Comparison of ENCODE assay signal across 22 mouse cellular contexts in genomic region chr12:3839662-3840061, GRCm38 (mm10). TPM values are rescaled to one million over a fixed set of nuclear protein-coding genes. Genes with fewer than 3 reads are reported as not detected.
A peak's percentile ranks its signal among the peaks of the same experiment; 100 is the strongest.
DNase-seq lines count a peak whose midpoint lies in the region; ATAC-seq and TF ChIP-seq lines count a peak whose summit lies in the region.
"Had no signal": no experiment of that assay in that cellular context is flagged by ENCODE, and none has a peak within 500 bp of the region (broad histone marks: within the 10 kb centered on the region; RNA-seq: fewer than 3 reads in every experiment).

No protein-coding gene starts in this region.

- DNase-seq in gastrocnemius, adult 2 months: no peak
- DNase-seq in gastrocnemius, postnatal 25 days: no peak
- DNase-seq in heart, adult 2 months: no peak
- DNase-seq: adrenal gland, adult 8-10 months; adrenal gland, postnatal 14 days; adrenal gland, postnatal 36 days; B cell, adult 2 months; cerebellum, adult 11-12 months; cerebellum, adult 9-10 months; cerebellum, postnatal 10 days had no signal

- no peak for TF ChIP-seq CTCF in gastrocnemius, adult 2 months (IDR thresholded peaks at IDR 0.05)
- no peak for TF ChIP-seq CTCF in heart, adult 2 months (IDR thresholded peaks at IDR 0.05)

- intact Hi-C loops in gastrocnemius, adult 2 months (cut with DNase I): no loop called here
- intact Hi-C loops in heart, adult 2 months (cut with DNase I): loop anchor here (2.0 to 5.0 kb wide), 2 partner anchors 15 to 77 kb away; no protein-coding TSS in a partner anchor

- H3K9me3 ChIP-seq in heart, embryonic 11.5 days (replicated peaks; ENCODE audit: control insufficient read depth, low read length): no peaks in the 10 kb centered on the region
- no peaks in the 10 kb centered on the region for H3K9me3 ChIP-seq in neural tube, embryonic 12.5 days
- H3K9me3 ChIP-seq in neural tube, embryonic 15.5 days (replicated peaks): no peaks in the 10 kb centered on the region
- H3K9me3 ChIP-seq: embryonic facial prominence, embryonic 10.5 days; embryonic facial prominence, embryonic 12.5 days; forebrain, embryonic 13.5 days; forebrain, embryonic 15.5 days; G1E had no signal

- no peak overlapping the region for H3K4me2 ChIP-seq in heart, embryonic 11.5 days
- no peak overlapping the region for H3K4me2 ChIP-seq in neural tube, embryonic 12.5 days (replicated peaks)
- H3K4me2 ChIP-seq in neural tube, embryonic 15.5 days: no peak overlapping the region
- H3K4me2 ChIP-seq: embryonic facial prominence, embryonic 12.5 days; forebrain, embryonic 13.5 days; forebrain, embryonic 15.5 days had no signal

- H3K9ac ChIP-seq in heart, adult 2 months (ENCODE audit: low read depth, low read length): no peak overlapping the region
- H3K9ac ChIP-seq in heart, embryonic 11.5 days (ENCODE audit: low read depth, low read length): no peak overlapping the region
- H3K9ac ChIP-seq in neural tube, embryonic 12.5 days: 0 out of 2 replicates have a peak overlapping the region, but pooled peaks have one; percentile 18
- H3K9ac ChIP-seq in neural tube, embryonic 15.5 days (replicated peaks): no peak overlapping the region
- H3K9ac ChIP-seq: embryonic facial prominence, embryonic 12.5 days; forebrain, embryonic 13.5 days; forebrain, embryonic 15.5 days had no signal

- H3K36me3 ChIP-seq in heart, adult 2 months (ENCODE audit: control insufficient read depth, insufficient read depth, low read length): peaks cover 10% of the 10 kb centered on the region
- H3K36me3 ChIP-seq in heart, embryonic 11.5 days (ENCODE audit: control insufficient read depth, insufficient read depth, low read length): peaks cover 22% of the 10 kb centered on the region
- peaks cover 41% of the 10 kb centered on the region for H3K36me3 ChIP-seq in neural tube, embryonic 12.5 days
- H3K36me3 ChIP-seq in neural tube, embryonic 15.5 days: peaks cover 63% of the 10 kb centered on the region
- H3K36me3 ChIP-seq: forebrain, embryonic 15.5 days; G1E had no signal

- H3K27ac ChIP-seq in gastrocnemius, adult 2 months: peak overlapping the region; percentile 80
- peak overlapping the region; percentile 20; the same call in 1 of the 2 replicates for H3K27ac ChIP-seq in heart, adult 2 months
- no peak overlapping the region for H3K27ac ChIP-seq in heart, embryonic 11.5 days (ENCODE audit: low read depth, low read length)
- H3K27ac ChIP-seq in neural tube, embryonic 12.5 days: no peak overlapping the region
- no peak overlapping the region for H3K27ac ChIP-seq in neural tube, embryonic 15.5 days (replicated peaks)
- H3K27ac ChIP-seq: embryonic facial prominence, embryonic 10.5 days; embryonic facial prominence, embryonic 12.5 days; forebrain, embryonic 13.5 days; forebrain, embryonic 15.5 days had no signal

- no peak for ATAC-seq in heart, embryonic 11.5 days (replicated peaks; ENCODE audit: insufficient number of reproducible peaks, low FRiP score, low TSS enrichment)
- no peak for ATAC-seq in neural tube, embryonic 12.5 days (ENCODE audit: low FRiP score, low read depth)
- no peak for ATAC-seq in neural tube, embryonic 15.5 days (ENCODE audit: low FRiP score)
- ATAC-seq: activated CD4-positive, CD25-positive, alpha-beta regulatory T cell, adult 4 months; CD4-positive, CD25-positive, alpha-beta regulatory T cell, adult 4 months; forebrain, embryonic 13.5 days; forebrain, embryonic 15.5 days; Patski had no signal

- 0 out of 2 replicates have a peak overlapping the region, but pooled peaks have one; percentile 4 for H3K4me3 ChIP-seq in gastrocnemius, adult 2 months
- no peak overlapping the region for H3K4me3 ChIP-seq in heart, adult 2 months
- H3K4me3 ChIP-seq in heart, embryonic 11.5 days (ENCODE audit: low read depth, low read length): no peak overlapping the region
- H3K4me3 ChIP-seq in neural tube, embryonic 12.5 days: no peak overlapping the region
- H3K4me3 ChIP-seq in neural tube, embryonic 15.5 days (replicated peaks): no peak overlapping the region
- H3K4me3 ChIP-seq: embryonic facial prominence, embryonic 10.5 days; embryonic facial prominence, embryonic 12.5 days; forebrain, embryonic 13.5 days; forebrain, embryonic 15.5 days had no signal

- H3K27me3 ChIP-seq in heart, adult 2 months (ENCODE audit: control insufficient read depth, insufficient read depth, low read length): no peaks in the 10 kb centered on the region
- no peaks in the 10 kb centered on the region for H3K27me3 ChIP-seq in heart, embryonic 11.5 days (ENCODE audit: control insufficient read depth, insufficient read depth, low read length)
- no peaks in the 10 kb centered on the region for H3K27me3 ChIP-seq in neural tube, embryonic 12.5 days (replicated peaks)
- no peaks in the 10 kb centered on the region for H3K27me3 ChIP-seq in neural tube, embryonic 15.5 days (replicated peaks)
- H3K27me3 ChIP-seq: CH12.LX; embryonic facial prominence, embryonic 12.5 days; forebrain, embryonic 13.5 days; forebrain, embryonic 15.5 days; Patski had no signal

- peaks cover 2% of the 10 kb centered on the region; the same call in 1 of the 2 replicates for H3K79me2 ChIP-seq in heart, adult 2 months (replicated peaks; ENCODE audit: control insufficient read depth, insufficient read depth, low read length)

- peaks cover 21% of the 10 kb centered on the region for H3K4me1 ChIP-seq in heart, adult 2 months (ENCODE audit: control insufficient read depth, insufficient read depth, low read length)
- peaks cover 36% of the 10 kb centered on the region for H3K4me1 ChIP-seq in heart, embryonic 11.5 days (ENCODE audit: control insufficient read depth, insufficient read depth, low read length)
- peaks cover 21% of the 10 kb centered on the region for H3K4me1 ChIP-seq in neural tube, embryonic 12.5 days
- H3K4me1 ChIP-seq in neural tube, embryonic 15.5 days: peaks cover 53% of the 10 kb centered on the region

- 83% methylated on average over 1 of the region's 1 CpGs for WGBS in heart, adult 2 months
- 76% methylated on average over 1 of the region's 1 CpGs for WGBS in heart, embryonic 11.5 days (ENCODE audit: insufficient replicate concordance)
- 88% methylated on average over 1 of the region's 1 CpGs for WGBS in neural tube, embryonic 12.5 days
- WGBS in neural tube, embryonic 15.5 days: 100% methylated on average over 1 of the region's 1 CpGs

- TF ChIP-seq EP300 in heart, adult 2 months (IDR thresholded peaks at IDR 0.05; ENCODE audit: insufficient read depth, low read depth, low read length): no peak

- no peak for TF ChIP-seq POLR2A in heart, adult 2 months (IDR thresholded peaks at IDR 0.05; ENCODE audit: insufficient read depth, low read depth, low read length)

RNA-seq across cellular contexts. Expression of gene Dnmt3a, which starts 33.9 kb away (rescaled TPM):
- total RNA-seq in gastrocnemius, adult 2 months (2021): 10 to 100 TPM; 57.5 to 97.5 TPM
- 100 to 1,000 TPM; 107 to 110 TPM for total RNA-seq in gastrocnemius, postnatal 25 days (2021)
- total RNA-seq in heart, adult 2 months (2021): 10 to 100 TPM; 50.9 to 56.0 TPM
- 13.6 and 22.4 TPM in 2 replicates for polyA plus RNA-seq in heart, adult 2 months (2012; rRNA removed)
- 55.1 and 60.1 TPM in 2 replicates for polyA plus RNA-seq in heart, embryonic 11.5 days (2014; fragmentation: Nextera tagmentation; extraction: Ambion mirVana)
- polyA plus RNA-seq in neural tube, embryonic 12.5 days (2016; fragmentation: Nextera tagmentation; extraction: Ambion mirVana): 146 and 175 TPM in 2 replicates
- polyA plus RNA-seq in neural tube, embryonic 15.5 days (2015; fragmentation: Nextera tagmentation; extraction: Ambion mirVana): 116 and 134 TPM in 2 replicates

Comparison
In these comparisons a context has a peak if more than half of its experiments do, and no peak if none do; other contexts are left out.
1. H3K27ac ChIP-seq: peak in gastrocnemius, adult 2 months (single experiment) and heart, adult 2 months (single experiment); none in heart, embryonic 11.5 days (single experiment), neural tube, embryonic 12.5 days (single experiment) and neural tube, embryonic 15.5 days (single experiment).